Mouse (Mus musculus) hindbrain, embryonic 15.5 days (tissue): ENCODE measurements at regions not wholly inside any gene's neighbourhood (a gene's known extent, or its start where the extent isn't known, plus 50 kb on each side); places are given as distances from the start of the nearest gene placed in this dataset. TPM values are rescaled to one million over a fixed set of nuclear protein-coding genes. Genes with fewer than 3 reads are reported as not detected.

Experiments
- microRNA-seq: library from miRNA; unstranded; fragments of <30 nt; microRNA quantifications from one replicate; pipeline ENCODE4, GENCODE M21; 2016

Small RNA genes in the stretch of these regions (microRNA-seq; reads per million reads assigned to microRNA genes)
- gene Gm24369, result not detected
